Mouse (Mus musculus) liver, postnatal 0 days (tissue): ENCODE measurements at regions not wholly inside any gene's neighbourhood (a gene's known extent, or its start where the extent isn't known, plus 50 kb on each side); places are given as distances from the start of the nearest gene placed in this dataset.

Experiments
- CTCF ChIP-seq: sonication (generic); IDR thresholded peaks from 2 replicates; pipeline ENCODE4 v1.5.1; 2016; ENCODE audit warnings: antibody characterized with exemption, low read depth
- EP300 ChIP-seq: IDR thresholded peaks from 2 replicates; pipeline ENCODE4 v1.6.1; 2016; ENCODE audit warnings: antibody characterized with exemption, low read depth, mild to moderate bottlenecking

GRCm38 (mm10) chr2:158917398-158917797 lies 122.8 kb downstream of the Dhx35 start:
- TF ChIP-seq CTCF (no peak), EP300 (no peak)
